In the genomic region with DNA sequence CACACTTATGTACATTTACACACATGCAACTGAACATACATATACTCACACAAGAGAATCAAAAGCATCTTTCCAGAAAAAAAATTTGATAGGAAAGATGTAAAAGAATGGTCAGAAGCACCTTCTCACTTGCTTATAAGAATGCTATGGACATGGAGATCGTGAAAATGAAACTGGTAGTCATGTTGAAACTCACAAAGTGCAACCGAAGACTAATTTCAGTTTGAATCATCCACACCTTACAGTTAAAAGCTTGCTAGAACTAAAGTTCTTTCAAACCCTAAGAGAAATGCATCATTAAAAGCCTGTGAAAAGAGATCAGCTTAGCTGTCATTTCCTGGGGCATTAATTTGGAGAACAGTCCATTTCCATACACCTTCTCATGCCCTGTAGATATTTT, we compare ENCODE assay signal across 23 mouse cellular contexts.
DNase-seq lines count a peak whose midpoint lies in the region; ATAC-seq and TF ChIP-seq lines count a peak whose summit lies in the region.
"Had no signal": no experiment of that assay in that cellular context is flagged by ENCODE, and none has a peak within 500 bp of the region (broad histone marks: within the 10 kb centered on the region; RNA-seq: fewer than 3 reads in every experiment).

No protein-coding gene starts in this region.

- no peak overlapping the region for H3K9ac ChIP-seq in CH12.LX (ENCODE audit: insufficient read depth, low read depth)

- dilution Hi-C loops in CH12.LX (cut with MboI; ENCODE audit: extremely low pct_ligation_motif_present, extremely low pct_unique_long_range_greater_than_20kb, low sequenced_read_pairs) = no loop called here

- in situ Hi-C loops in CH12.LX (cut with MboI; ENCODE audit: low pct_ligation_motif_present, low pct_unique_long_range_greater_than_20kb, low sequenced_read_pairs) = no loop called here

- peaks cover 0 to 6% of the 10 kb centered on the region in 2 experiments; a peak in 2 of 4 replicates for H3K4me1 ChIP-seq in CH12.LX (ENCODE audit: control insufficient read depth in 1 of 2, insufficient read depth in 2 of 2)
- no peaks in the 10 kb centered on the region for H3K4me1 ChIP-seq in embryonic facial prominence, embryonic 10.5 days

- no peaks in the 10 kb centered on the region for H3K79me2 ChIP-seq in CH12.LX (replicated peaks; ENCODE audit: control insufficient read depth, extremely low read depth, insufficient read depth, poor library complexity, severe bottlenecking)

- TF ChIP-seq RAD21 in CH12.LX (IDR thresholded peaks at IDR 0.05; ENCODE audit: low read depth, low read length) = no peak

- H3K4me2 ChIP-seq in CH12.LX (ENCODE audit: insufficient read depth, low read depth, poor library complexity, severe bottlenecking) = peak overlapping the region; percentile 56; the same call in 1 of the 2 replicates

- 87% methylated on average over 2 of the region's 2 CpGs for WGBS in embryonic facial prominence, embryonic 10.5 days

- H3K36me3 ChIP-seq in CH12.LX (replicated peaks in 1 of 2; ENCODE audit: control insufficient read depth in 1 of 2, insufficient read depth in 1 of 2, low read length in 1 of 2) = no peaks in the 10 kb centered on the region
- H3K36me3 ChIP-seq in embryonic facial prominence, embryonic 10.5 days (replicated peaks) = no peaks in the 10 kb centered on the region
- H3K36me3 ChIP-seq: G1E had no signal

- TF ChIP-seq POLR2A in CH12.LX (IDR thresholded peaks at IDR 0.05; ENCODE audit: low read depth, low read length) = no peak

- H3K4me3 ChIP-seq in CH12.LX (replicated peaks in 1 of 3; ENCODE audit: low read depth in 2 of 3, low read length in 2 of 3, poor library complexity in 1 of 3) = no peak overlapping the region
- no peak overlapping the region for H3K4me3 ChIP-seq in embryonic facial prominence, embryonic 10.5 days

- H3K27me3 ChIP-seq in CH12.LX (replicated peaks) = no peaks in the 10 kb centered on the region
- no peaks in the 10 kb centered on the region for H3K27me3 ChIP-seq in embryonic facial prominence, embryonic 10.5 days (replicated peaks; ENCODE audit: low read depth, poor library complexity, severe bottlenecking)
- H3K27me3 ChIP-seq: Patski had no signal

- no peaks in the 10 kb centered on the region for H3K9me3 ChIP-seq in CH12.LX (replicated peaks; ENCODE audit: low read length)
- H3K9me3 ChIP-seq in embryonic facial prominence, embryonic 10.5 days = no peaks in the 10 kb centered on the region
- H3K9me3 ChIP-seq: G1E had no signal

- ATAC-seq in inflammation-experienced regulatory T-cells, adult 6 months = peak; percentile 46
- ATAC-seq in erythroid progenitor cell, adult 5-6 weeks (replicated peaks; ENCODE audit: low FRiP score, poor library complexity, severe bottlenecking) = no peak
- ATAC-seq: activated CD4-positive, CD25-positive, alpha-beta regulatory T cell, adult 4 months; CD4-positive, CD25-positive, alpha-beta regulatory T cell, adult 4 months; Patski had no signal

- no peak for TF ChIP-seq CTCF in CH12.LX (conservative IDR thresholded peaks at IDR 0.05 in 1 of 2, IDR thresholded peaks at IDR 0.05 in 1 of 2; ENCODE audit: low read depth in 2 of 2, low read length in 2 of 2)

- peak; percentile 97 for TF ChIP-seq EP300 in CH12.LX (IDR thresholded peaks at IDR 0.05; ENCODE audit: low read length)

- peak; percentile 72 for DNase-seq in A20 (ENCODE audit: low read depth, low spot score)
- peak; percentile 58 for DNase-seq in CH12.LX (ENCODE audit: extremely low read depth)
- peak; percentile 5 for DNase-seq in induced T-regulatory cell, adult 2 months (ENCODE audit: low read depth)
- DNase-seq in spleen, postnatal 10 days (ENCODE audit: low spot score in 2 of 2) = no peak
- DNase-seq in embryonic facial prominence, embryonic 10.5 days (ENCODE audit: low spot score) = no peak
- no peak for DNase-seq in kidney, postnatal 4 days
- DNase-seq: adrenal gland, adult 2 months; adrenal gland, adult 8-10 months; adrenal gland, postnatal 10 days; adrenal gland, postnatal 14 days; adrenal gland, postnatal 25 days; adrenal gland, postnatal 36 days; B cell, adult 2 months; cerebellum, adult 11 months; cerebellum, adult 11-12 months; cerebellum, adult 18-20 months; cerebellum, adult 2 months had no signal

- no peak overlapping the region for H3K27ac ChIP-seq in CH12.LX (ENCODE audit: insufficient read depth, low read depth)
- H3K27ac ChIP-seq in embryonic facial prominence, embryonic 10.5 days (replicated peaks) = no peak overlapping the region

TF ChIP-seq in CH12.LX, 34 proteins besides CTCF, POLR2A, EP300 and RAD21:
- no peak for TF ChIP-seq NRF1 (IDR thresholded peaks at IDR 0.05; ENCODE audit: low read depth, low read length)
- no peak for TF ChIP-seq NELFE (IDR thresholded peaks at IDR 0.05; ENCODE audit: low read depth, low read length)
- 0 out of 2 replicates have a peak, but pooled peaks have one; percentile 29 for TF ChIP-seq MYC (IDR thresholded peaks at IDR 0.05; ENCODE audit: low read depth, low read length)
- no peak for TF ChIP-seq TCF12 (IDR thresholded peaks at IDR 0.05; ENCODE audit: low read depth, low read length)
- no peak for TF ChIP-seq KAT2A (IDR thresholded peaks at IDR 0.05; ENCODE audit: insufficient replicate concordance, low read length)
- TF ChIP-seq IRF4 (IDR thresholded peaks at IDR 0.05; ENCODE audit: low read depth, low read length) = peak; percentile 98
- TF ChIP-seq JUN (IDR thresholded peaks at IDR 0.05; ENCODE audit: insufficient read depth, low read depth, low read length) = peak; percentile 91
- TF ChIP-seq HCFC1 (IDR thresholded peaks at IDR 0.05; ENCODE audit: low read depth, low read length) = no peak
- no peak; the same call in 1 of the 2 replicates for TF ChIP-seq ETS1 (conservative IDR thresholded peaks at IDR 0.05; ENCODE audit: low read depth, low read length)
- TF ChIP-seq MXI1 (IDR thresholded peaks at IDR 0.05; ENCODE audit: low read depth, low read length) = no peak
- TF ChIP-seq USF2 (conservative IDR thresholded peaks at IDR 0.05; ENCODE audit: low read depth, low read length) = no peak
- TF ChIP-seq RCOR1 (conservative IDR thresholded peaks at IDR 0.05; ENCODE audit: low read depth, low read length) = peak; percentile 84; the same call in 1 of the 2 replicates
- TF ChIP-seq SIN3A (IDR thresholded peaks at IDR 0.05; ENCODE audit: low read length) = no peak
- no peak for TF ChIP-seq ZKSCAN1 (IDR thresholded peaks at IDR 0.05; ENCODE audit: borderline replicate concordance, low read depth, low read length)
- TF ChIP-seq CHD1 (IDR thresholded peaks at IDR 0.05; ENCODE audit: low read depth, low read length) = no peak
- TF ChIP-seq ZNF384 (IDR thresholded peaks at IDR 0.05; ENCODE audit: low read depth, low read length) = peak; percentile 35; the same call in 1 of the 2 replicates
- TF ChIP-seq ELF1 (IDR thresholded peaks at IDR 0.05; ENCODE audit: low read depth, low read length) = no peak
- no peak for TF ChIP-seq ZMIZ1 (IDR thresholded peaks at IDR 0.05; ENCODE audit: low read depth, low read length)
- TF ChIP-seq UBTF (IDR thresholded peaks at IDR 0.05; ENCODE audit: low read depth, low read length) = no peak
- TF ChIP-seq MAFK (IDR thresholded peaks at IDR 0.05; ENCODE audit: insufficient replicate concordance, low read length) = no peak
- no peak for TF ChIP-seq TBP (conservative IDR thresholded peaks at IDR 0.05; ENCODE audit: low read depth, low read length)
- TF ChIP-seq USF1 (IDR thresholded peaks at IDR 0.05; ENCODE audit: low read depth, low read length) = no peak
- no peak for TF ChIP-seq SMC3 (IDR thresholded peaks at IDR 0.05; ENCODE audit: low read depth, low read length)
- peak; percentile 50 for TF ChIP-seq BHLHE40 (IDR thresholded peaks at IDR 0.05; ENCODE audit: low read depth, low read length)
- TF ChIP-seq MAX (IDR thresholded peaks at IDR 0.05; ENCODE audit: low read length) = no peak
- TF ChIP-seq MEF2A (IDR thresholded peaks at IDR 0.05; ENCODE audit: borderline replicate concordance, low read depth, low read length) = 0 out of 2 replicates have a peak, but pooled peaks have one; percentile 22
- no peak for TF ChIP-seq GABPA (IDR thresholded peaks at IDR 0.05; ENCODE audit: insufficient replicate concordance, low read depth, low read length)
- no peak for TF ChIP-seq CHD2 (IDR thresholded peaks at IDR 0.05; ENCODE audit: low read length)
- TF ChIP-seq ZC3H11A (IDR thresholded peaks at IDR 0.05; ENCODE audit: low read depth, low read length) = no peak
- TF ChIP-seq MAZ (IDR thresholded peaks at IDR 0.05; ENCODE audit: low read depth, low read length) = no peak
- no peak for TF ChIP-seq PAX5 (IDR thresholded peaks at IDR 0.05; ENCODE audit: low read length)
- TF ChIP-seq POLR2AphosphoS2 (IDR thresholded peaks at IDR 0.05; ENCODE audit: low read depth, low read length) = no peak
- TF ChIP-seq JUND (conservative IDR thresholded peaks at IDR 0.05; ENCODE audit: low read depth, low read length) = peak; percentile 98
- TF ChIP-seq E2F4 (IDR thresholded peaks at IDR 0.05; ENCODE audit: insufficient replicate concordance, low read depth, low read length) = no peak

Comparison
In these comparisons a context has a peak if more than half of its experiments do, and no peak if none do; other contexts are left out.
1. DNase-seq: peak in A20 (single experiment), CH12.LX (single experiment) and induced T-regulatory cell, adult 2 months (single experiment); none in spleen, postnatal 10 days (0 of 2), embryonic facial prominence, embryonic 10.5 days (single experiment) and kidney, postnatal 4 days (0 of 2).